Comparison of ENCODE assay signal across 8 mouse cellular contexts in genomic region chr12:28817427-28817752, GRCm38 (mm10).
A peak's percentile ranks its signal among the peaks of the same experiment; 100 is the strongest.
DNase-seq lines count a peak whose midpoint lies in the region; ATAC-seq lines count a peak whose summit lies in the region.

No protein-coding gene starts in this region.

- H3K9me3 ChIP-seq in kidney, embryonic 14.5 days (ENCODE audit: control insufficient read depth, low read length): no peaks in the 10 kb centered on the region
- no peaks in the 10 kb centered on the region for H3K9me3 ChIP-seq in embryonic facial prominence, embryonic 13.5 days
- no peaks in the 10 kb centered on the region for H3K9me3 ChIP-seq in hindbrain, embryonic 15.5 days
- no peaks in the 10 kb centered on the region for H3K9me3 ChIP-seq in midbrain, embryonic 14.5 days (ENCODE audit: control insufficient read depth, low read length)

- 23% methylated on average over 5 of the region's 5 CpGs for WGBS in kidney, embryonic 14.5 days
- 15% methylated on average over 5 of the region's 5 CpGs for WGBS in embryonic facial prominence, embryonic 13.5 days
- WGBS in hindbrain, embryonic 15.5 days: 6% methylated on average over 5 of the region's 5 CpGs
- WGBS in midbrain, embryonic 14.5 days: 0% methylated on average over 5 of the region's 5 CpGs

- H3K4me1 ChIP-seq in kidney, embryonic 14.5 days (ENCODE audit: control insufficient read depth, insufficient read depth, low read length): no peaks in the 10 kb centered on the region
- H3K4me1 ChIP-seq in embryonic facial prominence, embryonic 13.5 days: peaks cover 10% of the 10 kb centered on the region
- peaks cover 35% of the 10 kb centered on the region for H3K4me1 ChIP-seq in hindbrain, embryonic 15.5 days (replicated peaks)
- H3K4me1 ChIP-seq in midbrain, embryonic 14.5 days (ENCODE audit: control insufficient read depth, insufficient read depth, low read length): peaks cover 41% of the 10 kb centered on the region

- no peaks in the 10 kb centered on the region for H3K36me3 ChIP-seq in kidney, embryonic 14.5 days (ENCODE audit: control insufficient read depth, insufficient read depth, low read length)
- no peaks in the 10 kb centered on the region for H3K36me3 ChIP-seq in embryonic facial prominence, embryonic 13.5 days
- no peaks in the 10 kb centered on the region for H3K36me3 ChIP-seq in hindbrain, embryonic 15.5 days
- H3K36me3 ChIP-seq in midbrain, embryonic 14.5 days (ENCODE audit: control insufficient read depth, insufficient read depth, low read length): no peaks in the 10 kb centered on the region

- H3K4me3 ChIP-seq in kidney, embryonic 14.5 days (ENCODE audit: low read length): no peak overlapping the region
- no peak overlapping the region for H3K4me3 ChIP-seq in embryonic facial prominence, embryonic 13.5 days
- no peak overlapping the region for H3K4me3 ChIP-seq in hindbrain, embryonic 15.5 days
- no peak overlapping the region for H3K4me3 ChIP-seq in midbrain, embryonic 14.5 days (replicated peaks; ENCODE audit: low read depth, low read length)

- H3K27me3 ChIP-seq in kidney, embryonic 14.5 days (ENCODE audit: control insufficient read depth, insufficient read depth, low read length): no peaks in the 10 kb centered on the region
- H3K27me3 ChIP-seq in embryonic facial prominence, embryonic 13.5 days: no peaks in the 10 kb centered on the region
- H3K27me3 ChIP-seq in hindbrain, embryonic 15.5 days: no peaks in the 10 kb centered on the region
- H3K27me3 ChIP-seq in midbrain, embryonic 14.5 days (ENCODE audit: control insufficient read depth, insufficient read depth, low read length): no peaks in the 10 kb centered on the region

- H3K27ac ChIP-seq in kidney, embryonic 14.5 days (ENCODE audit: low read depth, low read length): no peak overlapping the region
- no peak overlapping the region; the same call in 1 of the 2 replicates for H3K27ac ChIP-seq in embryonic facial prominence, embryonic 13.5 days
- peak overlapping the region; percentile 84 for H3K27ac ChIP-seq in hindbrain, embryonic 15.5 days (replicated peaks)
- peak overlapping the region; percentile 97 for H3K27ac ChIP-seq in midbrain, embryonic 14.5 days (replicated peaks; ENCODE audit: low read depth, low read length)

- H3K4me2 ChIP-seq in kidney, embryonic 14.5 days (replicated peaks; ENCODE audit: low read depth, low read length): no peak overlapping the region
- H3K4me2 ChIP-seq in embryonic facial prominence, embryonic 13.5 days: no peak overlapping the region
- peak overlapping the region; percentile 2; the same call in 1 of the 2 replicates for H3K4me2 ChIP-seq in hindbrain, embryonic 15.5 days
- peak overlapping the region; percentile 30 for H3K4me2 ChIP-seq in midbrain, embryonic 14.5 days (ENCODE audit: low read length)

- 0 out of 2 replicates have a peak overlapping the region, but pooled peaks have one; percentile 7 for H3K9ac ChIP-seq in kidney, embryonic 14.5 days (ENCODE audit: low read depth, low read length)
- no peak overlapping the region for H3K9ac ChIP-seq in embryonic facial prominence, embryonic 13.5 days
- H3K9ac ChIP-seq in hindbrain, embryonic 15.5 days: peak overlapping the region; percentile 26; the same call in 1 of the 2 replicates
- no peak overlapping the region for H3K9ac ChIP-seq in midbrain, embryonic 14.5 days (replicated peaks; ENCODE audit: low read length)

- no peak for DNase-seq in kidney, adult 11 months
- DNase-seq in midbrain, embryonic 14.5 days: peak; percentile 90
- no peak for DNase-seq in yolk sac, embryonic 10.5 days (ENCODE audit: low spot score)

- ATAC-seq in kidney, embryonic 14.5 days (ENCODE audit: low FRiP score, low TSS enrichment): no peak; the same call in 1 of the 2 replicates
- ATAC-seq in embryonic facial prominence, embryonic 13.5 days (ENCODE audit: insufficient number of reproducible peaks, insufficient read depth, low FRiP score, low TSS enrichment, low read depth): 0 out of 2 replicates have a peak, but pooled peaks have one; percentile 54
- peak; percentile 84 for ATAC-seq in hindbrain, embryonic 15.5 days (ENCODE audit: low FRiP score, low read depth)
- peak; percentile 91 for ATAC-seq in midbrain, embryonic 14.5 days (ENCODE audit: low FRiP score, low TSS enrichment)
- no peak for ATAC-seq in granulocyte monocyte progenitor cell, adult 5-6 weeks (replicated peaks; ENCODE audit: poor library complexity, severe bottlenecking)
- no peak for ATAC-seq in megakaryocyte-erythroid progenitor cell, adult 5-6 weeks (replicated peaks; ENCODE audit: low FRiP score, low TSS enrichment, poor library complexity, severe bottlenecking)

Comparison
In these comparisons a context has a peak if more than half of its experiments do, and no peak if none do; other contexts are left out.
1. ATAC-seq: peak in embryonic facial prominence, embryonic 13.5 days (single experiment), hindbrain, embryonic 15.5 days (single experiment) and midbrain, embryonic 14.5 days (single experiment); none in kidney, embryonic 14.5 days (single experiment), granulocyte monocyte progenitor cell, adult 5-6 weeks (single experiment) and megakaryocyte-erythroid progenitor cell, adult 5-6 weeks (single experiment).
2. H3K27ac ChIP-seq: peak in hindbrain, embryonic 15.5 days (single experiment) and midbrain, embryonic 14.5 days (single experiment); none in kidney, embryonic 14.5 days (single experiment) and embryonic facial prominence, embryonic 13.5 days (single experiment).
3. H3K4me2 ChIP-seq: peak in hindbrain, embryonic 15.5 days (single experiment) and midbrain, embryonic 14.5 days (single experiment); none in kidney, embryonic 14.5 days (single experiment) and embryonic facial prominence, embryonic 13.5 days (single experiment).
4. H3K9ac ChIP-seq: peak in kidney, embryonic 14.5 days (single experiment) and hindbrain, embryonic 15.5 days (single experiment); none in embryonic facial prominence, embryonic 13.5 days (single experiment) and midbrain, embryonic 14.5 days (single experiment).